Mouse (Mus musculus): Measurements from ENCODE around the gene Gsto2. TPM values are rescaled to one million over a fixed set of nuclear protein-coding genes. Genes with fewer than 3 reads are reported as not detected.
A peak's percentile ranks its signal among the peaks of the same experiment; 100 is the strongest.

Gsto2 gene
- polyA plus RNA-seq, 1 experiment from 2014 or later, result 0.76 TPM

DNA sequence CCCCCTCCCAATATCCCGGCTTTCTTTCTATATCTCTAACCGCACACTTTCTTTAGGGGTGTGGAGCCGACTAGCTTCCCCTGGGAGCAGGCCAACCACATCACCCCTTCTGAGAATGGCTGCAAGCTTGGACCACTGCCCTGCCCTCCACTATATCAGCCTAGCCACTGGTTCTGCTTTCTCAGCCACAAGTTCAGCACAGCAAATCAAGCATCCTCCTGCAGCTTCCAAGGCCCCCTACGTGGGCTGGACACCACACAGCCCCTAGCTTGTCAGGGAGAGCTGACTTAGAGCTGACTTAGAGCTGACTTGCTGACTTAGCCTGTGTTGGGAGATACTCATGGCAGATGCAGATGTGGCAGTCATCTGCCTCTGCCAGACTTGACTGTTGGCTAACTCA, 39.7 kb downstream of the Gsto2 start:
- Histone ChIP-seq H3K27me3 (ENCODE audit: control insufficient read depth, insufficient read depth, low read length) (no peaks in the 10 kb centered on the region), H3K4me1 (replicated peaks; ENCODE audit: control insufficient read depth, insufficient read depth, low read length) (peaks cover 13% of the 10 kb centered on the region), H3K9me3 (ENCODE audit: control insufficient read depth, low read length) (no peaks in the 10 kb centered on the region), H3K36me3 (ENCODE audit: control insufficient read depth, insufficient read depth, low read length) (no peaks in the 10 kb centered on the region), H3K27ac (ENCODE audit: low read depth, low read length) (no peak overlapping the region), H3K4me3 (ENCODE audit: low read depth, low read length) (no peak overlapping the region), H3K9ac (ENCODE audit: low read length) (no peak overlapping the region), H3K4me2 (ENCODE audit: low read depth, low read length, severe bottlenecking) (no peak overlapping the region)
- no peak for ATAC-seq (replicated peaks; ENCODE audit: low FRiP score)
- DNase-seq (ENCODE audit: low spot score), result no peak
- 92% methylated on average over 4 of the region's 4 CpGs for WGBS

DNA sequence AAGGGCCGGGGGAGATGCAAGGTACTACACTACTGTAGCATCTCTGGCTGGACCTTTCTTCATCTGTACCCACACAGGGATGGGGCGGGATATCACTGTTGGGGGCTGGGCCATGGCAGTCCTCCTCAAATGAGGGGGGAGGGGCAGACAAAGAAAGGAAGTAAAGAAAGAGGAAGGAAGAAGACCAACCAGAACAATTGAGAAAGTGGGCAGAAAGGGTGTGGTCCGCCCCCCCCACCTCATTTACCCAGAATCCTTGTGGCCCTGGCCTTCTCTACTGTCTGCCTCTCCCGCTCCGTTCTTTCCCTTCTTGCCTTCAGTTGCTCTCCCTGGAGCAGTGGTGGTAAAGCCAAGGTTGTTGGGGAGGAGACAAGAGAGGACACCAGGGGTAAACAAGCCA, 40.3 kb downstream of the Gsto2 start:
- no peak overlapping the region for H3K27ac ChIP-seq (ENCODE audit: low read depth, low read length)
- H3K27me3 ChIP-seq (ENCODE audit: control insufficient read depth, insufficient read depth, low read length), result no peaks in the 10 kb centered on the region
- H3K9ac ChIP-seq (ENCODE audit: low read length), result no peak overlapping the region
- DNase-seq (ENCODE audit: low spot score) (no peak), ATAC-seq (replicated peaks; ENCODE audit: low FRiP score) (no peak)
- H3K4me3 ChIP-seq (ENCODE audit: low read depth, low read length), result no peak overlapping the region
- peaks cover 17% of the 10 kb centered on the region for H3K4me1 ChIP-seq (replicated peaks; ENCODE audit: control insufficient read depth, insufficient read depth, low read length)
- H3K4me2 ChIP-seq (ENCODE audit: low read depth, low read length, severe bottlenecking), result no peak overlapping the region
- no peaks in the 10 kb centered on the region for H3K9me3 ChIP-seq (ENCODE audit: control insufficient read depth, low read length)
- 89% methylated on average over 5 of the region's 5 CpGs for WGBS
- H3K36me3 ChIP-seq (ENCODE audit: control insufficient read depth, insufficient read depth, low read length), result no peaks in the 10 kb centered on the region

DNA sequence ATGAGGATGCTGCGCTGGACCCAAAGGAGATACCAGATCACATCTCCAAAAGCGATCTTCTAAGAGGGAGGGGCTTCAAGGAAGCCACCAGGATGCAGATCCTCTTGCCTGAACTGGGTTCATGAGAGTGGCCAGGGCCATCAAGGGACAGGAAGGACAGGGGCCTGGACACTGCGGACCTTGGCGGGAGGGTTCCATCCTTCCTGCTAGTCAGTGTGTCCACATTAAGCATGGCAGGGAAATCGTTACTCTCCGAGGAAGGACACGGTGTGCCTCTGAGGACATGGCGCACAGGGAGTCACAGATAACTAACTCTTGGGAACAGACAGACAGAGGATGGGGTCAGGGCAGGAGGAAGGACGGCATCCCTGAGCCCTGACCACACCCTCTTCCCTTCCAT, 42.3 kb downstream of the Gsto2 start:
- H3K4me1 ChIP-seq (replicated peaks; ENCODE audit: control insufficient read depth, insufficient read depth, low read length), result peaks cover 17% of the 10 kb centered on the region
- no peak overlapping the region for H3K4me2 ChIP-seq (ENCODE audit: low read depth, low read length, severe bottlenecking)
- 91% methylated on average over 9 of the region's 9 CpGs for WGBS
- H3K9ac ChIP-seq (ENCODE audit: low read length), result no peak overlapping the region
- H3K36me3 ChIP-seq (ENCODE audit: control insufficient read depth, insufficient read depth, low read length), result no peaks in the 10 kb centered on the region
- no peak overlapping the region for H3K4me3 ChIP-seq (ENCODE audit: low read depth, low read length)
- no peaks in the 10 kb centered on the region for H3K9me3 ChIP-seq (ENCODE audit: control insufficient read depth, low read length)
- no peak overlapping the region for H3K27ac ChIP-seq (ENCODE audit: low read depth, low read length)
- DNase-seq (ENCODE audit: low spot score), result no peak
- ATAC-seq (replicated peaks; ENCODE audit: low FRiP score), result no peak
- H3K27me3 ChIP-seq (ENCODE audit: control insufficient read depth, insufficient read depth, low read length), result no peaks in the 10 kb centered on the region

DNA sequence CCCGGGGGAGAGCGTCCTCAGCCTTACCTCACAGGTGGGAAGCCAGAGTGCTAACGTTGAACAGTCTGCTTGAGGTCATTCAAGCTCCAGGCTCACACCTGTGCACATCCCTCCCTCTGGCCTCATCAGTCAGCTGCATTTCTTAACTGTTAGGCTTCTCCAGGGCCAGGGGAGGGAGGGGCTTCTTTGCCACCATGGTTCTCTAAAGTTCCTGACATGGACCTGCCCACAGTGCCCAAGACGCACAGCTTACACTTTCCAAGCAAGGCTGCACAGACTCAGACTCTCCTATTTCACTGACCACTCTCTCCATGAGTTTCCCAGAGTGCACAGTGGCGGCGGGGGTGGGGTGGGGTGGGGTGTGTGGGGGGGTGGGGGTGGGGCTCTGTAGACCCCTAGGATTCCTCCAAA, 43.6 kb downstream of the Gsto2 start:
- 20% methylated on average over 6 of the region's 6 CpGs for WGBS
- H3K4me2 ChIP-seq (ENCODE audit: low read depth, low read length, severe bottlenecking), result peak overlapping the region; percentile 59
- peak overlapping the region; percentile 94; the same call in 1 of the 2 replicates for H3K27ac ChIP-seq (ENCODE audit: low read depth, low read length)
- no peaks in the 10 kb centered on the region for H3K27me3 ChIP-seq (ENCODE audit: control insufficient read depth, insufficient read depth, low read length)
- H3K9ac ChIP-seq (ENCODE audit: low read length), result peak overlapping the region; percentile 82
- H3K9me3 ChIP-seq (ENCODE audit: control insufficient read depth, low read length), result no peaks in the 10 kb centered on the region
- peaks cover 12% of the 10 kb centered on the region for H3K4me1 ChIP-seq (replicated peaks; ENCODE audit: control insufficient read depth, insufficient read depth, low read length)
- ATAC-seq (replicated peaks; ENCODE audit: low FRiP score) (peak; percentile 62), DNase-seq (ENCODE audit: low spot score) (peak; percentile 56)
- no peaks in the 10 kb centered on the region for H3K36me3 ChIP-seq (ENCODE audit: control insufficient read depth, insufficient read depth, low read length)
- H3K4me3 ChIP-seq (ENCODE audit: low read depth, low read length), result peak overlapping the region; percentile 26

DNA sequence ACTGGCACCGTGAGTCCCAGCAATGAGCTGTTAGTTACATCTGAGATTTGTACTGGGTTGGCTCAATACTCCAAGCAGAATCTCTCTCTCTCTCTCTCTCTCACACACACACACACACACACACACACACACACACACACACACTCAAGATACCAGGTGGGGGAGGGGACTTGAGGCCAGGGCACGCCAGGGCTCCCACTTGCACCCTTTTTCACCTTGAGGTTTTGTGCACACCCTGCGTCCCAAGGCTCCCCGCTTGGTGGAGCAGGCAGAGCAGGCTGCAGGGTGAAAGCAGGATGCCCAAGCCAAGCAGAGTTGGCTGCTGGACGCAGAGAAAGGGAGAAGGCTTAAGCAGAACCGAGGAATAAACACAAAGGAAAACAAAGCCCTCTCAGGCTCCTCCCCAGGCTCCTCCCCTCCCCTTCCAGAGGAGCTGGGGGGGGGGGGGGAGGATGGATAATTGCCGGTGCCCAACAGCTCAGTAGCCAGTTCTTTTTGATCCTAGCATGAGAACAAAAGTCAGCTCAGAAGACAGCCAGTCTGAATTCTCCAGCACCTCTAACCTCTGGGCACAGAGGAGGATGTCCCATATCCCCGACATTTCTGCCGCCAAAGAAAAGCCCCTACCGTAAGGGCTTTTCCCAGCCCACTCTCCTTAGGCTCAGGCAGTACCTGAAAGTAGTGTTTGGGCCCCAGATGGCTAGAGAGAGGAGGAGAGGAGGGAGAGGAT, 44.2 kb downstream of the Gsto2 start:
- ATAC-seq (replicated peaks; ENCODE audit: low FRiP score) (peak; percentile 83), DNase-seq (ENCODE audit: low spot score) (peak; percentile 81)
- H3K4me2 ChIP-seq (ENCODE audit: low read depth, low read length, severe bottlenecking), result peak overlapping the region; percentile 59
- peak overlapping the region; percentile 82 for H3K9ac ChIP-seq (ENCODE audit: low read length)
- no peaks in the 10 kb centered on the region for H3K9me3 ChIP-seq (ENCODE audit: control insufficient read depth, low read length)
- no peaks in the 10 kb centered on the region for H3K36me3 ChIP-seq (ENCODE audit: control insufficient read depth, insufficient read depth, low read length)
- peaks cover 12% of the 10 kb centered on the region for H3K4me1 ChIP-seq (replicated peaks; ENCODE audit: control insufficient read depth, insufficient read depth, low read length)
- H3K27ac ChIP-seq (ENCODE audit: low read depth, low read length), result peak overlapping the region; percentile 94
- WGBS, result 5% methylated on average over 10 of the region's 10 CpGs
- H3K27me3 ChIP-seq (ENCODE audit: control insufficient read depth, insufficient read depth, low read length), result no peaks in the 10 kb centered on the region
- H3K4me3 ChIP-seq (ENCODE audit: low read depth, low read length), result peak overlapping the region; percentile 26

DNA sequence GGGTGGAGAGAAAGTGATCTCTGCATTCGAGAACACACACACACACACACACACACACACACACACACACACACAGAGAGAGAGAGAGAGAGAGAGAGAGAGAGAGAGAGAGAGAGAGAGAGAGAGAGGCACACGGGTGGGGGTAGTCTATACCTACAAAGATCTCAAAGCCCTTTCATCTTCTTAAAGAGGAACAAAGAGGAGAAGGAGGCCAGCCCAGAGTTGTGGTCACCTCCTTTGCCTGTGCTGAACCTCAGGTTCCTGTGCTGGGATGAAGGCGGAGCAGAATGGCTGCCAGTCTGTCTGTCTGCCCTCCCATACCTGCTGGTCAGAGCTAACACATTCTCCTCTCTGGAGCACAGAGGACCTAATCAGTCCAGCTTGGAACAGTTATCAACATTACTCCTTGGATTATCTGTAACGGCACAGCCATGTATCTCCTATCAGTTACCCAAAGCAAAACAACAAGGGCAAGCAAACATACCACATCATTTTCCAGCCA, 44.8 kb downstream of the Gsto2 start:
- H3K27ac ChIP-seq (ENCODE audit: low read depth, low read length), result peak overlapping the region; percentile 94
- peaks cover 12% of the 10 kb centered on the region for H3K4me1 ChIP-seq (replicated peaks; ENCODE audit: control insufficient read depth, insufficient read depth, low read length)
- H3K27me3 ChIP-seq (ENCODE audit: control insufficient read depth, insufficient read depth, low read length), result no peaks in the 10 kb centered on the region
- no peaks in the 10 kb centered on the region for H3K36me3 ChIP-seq (ENCODE audit: control insufficient read depth, insufficient read depth, low read length)
- peak overlapping the region; percentile 59 for H3K4me2 ChIP-seq (ENCODE audit: low read depth, low read length, severe bottlenecking)
- H3K9ac ChIP-seq (ENCODE audit: low read length), result peak overlapping the region; percentile 82
- WGBS, result 43% methylated on average over 3 of the region's 4 CpGs
- no peak for DNase-seq (ENCODE audit: low spot score)
- H3K9me3 ChIP-seq (ENCODE audit: control insufficient read depth, low read length), result no peaks in the 10 kb centered on the region
- H3K4me3 ChIP-seq (ENCODE audit: low read depth, low read length), result 0 out of 2 replicates have a peak overlapping the region, but pooled peaks have one; percentile 26
- peak; percentile 18 for ATAC-seq (replicated peaks; ENCODE audit: low FRiP score)

DNA sequence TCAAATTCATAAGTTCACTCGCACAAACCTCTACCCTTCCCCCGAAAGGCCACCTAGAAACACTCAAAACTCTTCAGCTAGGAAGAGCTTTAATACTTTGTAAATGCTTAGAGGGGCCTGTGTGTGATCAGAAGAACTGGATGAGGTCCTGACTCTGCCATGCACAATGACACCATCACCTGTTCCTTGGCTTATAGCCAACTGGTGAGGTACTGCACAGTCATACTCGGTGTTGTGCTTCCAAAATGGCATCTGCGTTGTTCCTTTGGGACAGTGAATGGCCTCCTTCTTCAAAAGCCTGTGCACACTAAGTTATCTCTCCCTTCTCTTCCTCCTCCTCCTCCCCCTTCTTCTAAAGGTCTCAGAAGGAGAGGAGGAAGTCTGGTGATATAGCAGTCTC, 45.4 kb downstream of the Gsto2 start:
- H3K4me3 ChIP-seq (ENCODE audit: low read depth, low read length), result no peak overlapping the region
- peak overlapping the region; percentile 44; the same call in 1 of the 2 replicates for H3K9ac ChIP-seq (ENCODE audit: low read length)
- 90% methylated on average over 4 of the region's 4 CpGs for WGBS
- no peaks in the 10 kb centered on the region for H3K27me3 ChIP-seq (ENCODE audit: control insufficient read depth, insufficient read depth, low read length)
- no peaks in the 10 kb centered on the region for H3K9me3 ChIP-seq (ENCODE audit: control insufficient read depth, low read length)
- DNase-seq (ENCODE audit: low spot score), result no peak
- H3K36me3 ChIP-seq (ENCODE audit: control insufficient read depth, insufficient read depth, low read length), result no peaks in the 10 kb centered on the region
- ATAC-seq (replicated peaks; ENCODE audit: low FRiP score), result no peak
- H3K4me1 ChIP-seq (replicated peaks; ENCODE audit: control insufficient read depth, insufficient read depth, low read length), result peaks cover 12% of the 10 kb centered on the region
- no peak overlapping the region for H3K27ac ChIP-seq (ENCODE audit: low read depth, low read length)
- no peak overlapping the region for H3K4me2 ChIP-seq (ENCODE audit: low read depth, low read length, severe bottlenecking)

DNA sequence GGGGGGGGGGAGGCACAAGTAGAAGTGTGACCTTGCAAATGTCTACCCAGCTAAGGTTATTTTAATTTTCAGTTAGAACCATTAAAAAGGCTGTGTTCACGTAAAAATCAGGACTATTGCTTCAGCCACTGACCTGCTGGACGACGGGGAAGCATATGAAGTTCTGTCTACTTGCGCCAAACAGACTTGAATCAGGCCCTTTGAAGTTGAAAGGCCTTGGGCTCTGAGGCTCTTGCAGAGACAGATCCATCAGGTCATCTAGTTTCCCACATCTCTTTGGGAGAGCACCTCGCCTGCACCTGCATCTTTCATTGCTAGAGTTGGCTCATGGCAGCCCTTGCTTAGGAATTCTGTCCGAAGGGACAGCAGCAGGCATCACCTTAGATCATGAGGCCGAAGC, 48.0 kb downstream of the Gsto2 start:
- Histone ChIP-seq H3K36me3 (ENCODE audit: control insufficient read depth, insufficient read depth, low read length) (no peaks in the 10 kb centered on the region), H3K9me3 (ENCODE audit: control insufficient read depth, low read length) (no peaks in the 10 kb centered on the region), H3K4me1 (replicated peaks; ENCODE audit: control insufficient read depth, insufficient read depth, low read length) (peaks cover 16% of the 10 kb centered on the region), H3K4me2 (ENCODE audit: low read depth, low read length, severe bottlenecking) (no peak overlapping the region), H3K27ac (ENCODE audit: low read depth, low read length) (no peak overlapping the region), H3K4me3 (ENCODE audit: low read depth, low read length) (no peak overlapping the region), H3K27me3 (ENCODE audit: control insufficient read depth, insufficient read depth, low read length) (no peaks in the 10 kb centered on the region), H3K9ac (ENCODE audit: low read length) (no peak overlapping the region)
- WGBS, result 93% methylated on average over 7 of the region's 7 CpGs
- no peak for ATAC-seq (replicated peaks; ENCODE audit: low FRiP score)
- DNase-seq (ENCODE audit: low spot score), result no peak

DNA sequence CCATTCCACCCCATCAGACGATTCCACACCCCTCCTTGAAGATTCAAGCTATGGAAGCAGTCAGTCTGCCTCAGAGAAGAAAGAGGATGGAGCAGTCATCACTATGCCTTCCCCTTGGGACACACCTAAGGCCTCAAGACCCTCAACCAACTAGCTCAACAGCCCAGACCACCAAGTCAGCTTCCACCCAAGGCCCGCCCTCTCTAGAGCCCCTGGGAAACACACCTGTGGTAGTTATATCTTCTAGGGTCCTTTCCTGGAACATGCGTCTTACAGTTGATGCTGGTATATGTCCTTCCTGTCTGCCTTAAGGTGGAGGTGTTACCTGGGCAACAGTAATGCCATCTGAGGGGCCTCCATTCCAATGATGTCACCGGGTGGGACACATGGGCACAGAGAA, 48.9 kb downstream of the Gsto2 start:
- H3K4me1 ChIP-seq (replicated peaks; ENCODE audit: control insufficient read depth, insufficient read depth, low read length), result peaks cover 13% of the 10 kb centered on the region; the same call in 1 of the 2 replicates
- 93% methylated on average over 4 of the region's 4 CpGs for WGBS
- no peaks in the 10 kb centered on the region for H3K27me3 ChIP-seq (ENCODE audit: control insufficient read depth, insufficient read depth, low read length)
- H3K36me3 ChIP-seq (ENCODE audit: control insufficient read depth, insufficient read depth, low read length), result no peaks in the 10 kb centered on the region
- H3K4me2 ChIP-seq (ENCODE audit: low read depth, low read length, severe bottlenecking), result no peak overlapping the region
- DNase-seq (ENCODE audit: low spot score) (no peak), ATAC-seq (replicated peaks; ENCODE audit: low FRiP score) (no peak)
- no peak overlapping the region for H3K4me3 ChIP-seq (ENCODE audit: low read depth, low read length)
- H3K9ac ChIP-seq (ENCODE audit: low read length), result no peak overlapping the region
- no peak overlapping the region for H3K27ac ChIP-seq (ENCODE audit: low read depth, low read length)
- no peaks in the 10 kb centered on the region for H3K9me3 ChIP-seq (ENCODE audit: control insufficient read depth, low read length)
